Mouse (Mus musculus): ENCODE data around the gene Plch1.

Gene Plch1

DNA sequence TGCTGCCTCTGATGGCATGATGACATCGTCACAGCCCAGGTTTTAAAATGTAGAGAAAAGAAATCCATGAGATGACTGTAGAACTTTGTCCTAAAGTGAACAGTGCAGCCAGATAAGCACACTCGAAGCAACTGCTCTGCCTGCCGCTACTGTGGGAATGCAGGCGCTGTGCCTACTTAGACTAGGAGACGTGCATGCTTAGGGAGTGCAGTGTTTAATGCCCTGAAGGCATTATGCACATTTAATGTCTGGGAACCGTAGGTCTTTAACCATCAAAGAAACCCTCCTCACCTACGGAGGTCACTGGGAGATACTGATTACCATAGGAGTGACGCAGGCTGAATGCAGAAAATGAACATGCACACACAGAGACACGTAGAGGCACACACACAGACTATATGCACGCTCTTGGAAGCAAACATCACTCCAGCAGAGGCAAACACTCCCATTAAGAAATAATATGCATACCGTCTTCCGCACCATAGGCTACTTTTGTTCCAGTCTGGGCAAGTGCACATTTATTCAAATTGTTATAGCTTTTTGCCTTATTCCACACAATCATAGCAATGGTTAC is 48.1 kb downstream of the Plch1 start:
- DNase-seq, result no peak

DNA sequence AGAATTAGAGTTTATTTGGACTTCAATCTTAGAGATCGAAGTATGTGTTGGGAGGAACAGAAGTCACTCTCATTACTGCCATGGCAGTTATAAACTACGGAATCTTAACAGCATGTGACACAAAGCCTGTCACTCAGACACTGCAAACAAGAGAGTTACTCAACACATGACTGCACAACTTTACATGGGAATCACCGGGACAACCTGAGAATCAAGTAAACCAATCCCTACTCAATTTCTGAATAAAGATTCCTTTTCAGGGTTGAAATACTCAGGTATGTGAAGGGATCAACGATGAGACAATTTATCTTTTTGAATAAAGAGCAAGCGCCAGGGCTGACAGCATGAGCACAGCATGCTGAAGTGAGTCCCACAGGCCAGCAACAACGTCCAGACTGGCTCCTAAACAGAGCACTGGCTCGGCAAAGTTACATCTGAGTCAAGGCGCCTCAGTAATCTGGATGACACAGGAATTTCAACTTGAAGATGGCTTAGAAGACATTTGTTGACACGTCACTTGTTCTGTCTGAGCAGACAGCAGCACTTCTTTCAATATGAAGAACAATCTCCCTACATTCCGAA is 49.4 kb downstream of the Plch1 start:
- DNase-seq, result no peak

- DNase-seq, result no peak
These were observed 55.1 kb downstream of the Plch1 start for GRCm38 (mm10) chr3:63844141-63844540.

GRCm38 (mm10) chr3:63842436-63842835 is 56.8 kb downstream of the Plch1 start:
- DNase-seq, result no peak

DNA sequence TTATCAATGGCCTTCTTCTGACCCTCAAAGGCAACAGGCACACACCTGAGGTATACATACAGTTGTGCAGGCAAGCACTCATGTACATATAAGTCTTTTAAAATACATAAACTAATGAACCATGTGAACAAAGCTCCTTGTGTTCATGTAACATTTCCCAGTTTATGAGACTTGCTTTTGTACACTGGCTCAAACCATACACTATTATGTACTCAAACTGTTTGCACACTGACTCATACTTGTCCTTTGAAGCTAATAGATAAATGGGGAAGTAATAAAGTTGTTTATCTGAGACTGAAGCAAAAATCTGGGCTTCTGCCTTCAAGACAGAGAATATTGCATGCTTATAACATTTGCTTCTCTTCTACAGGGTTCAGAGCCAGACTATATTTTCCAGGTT is 61.5 kb downstream of the Plch1 start:
- DNase-seq, result no peak

- DNase-seq, result no peak
These were observed 62.2 kb downstream of the Plch1 start for GRCm38 (mm10) chr3:63836937-63837632.

GRCm38 (mm10) chr3:63835816-63836215 is 63.5 kb downstream of the Plch1 start:
- DNase-seq, result no peak

DNA sequence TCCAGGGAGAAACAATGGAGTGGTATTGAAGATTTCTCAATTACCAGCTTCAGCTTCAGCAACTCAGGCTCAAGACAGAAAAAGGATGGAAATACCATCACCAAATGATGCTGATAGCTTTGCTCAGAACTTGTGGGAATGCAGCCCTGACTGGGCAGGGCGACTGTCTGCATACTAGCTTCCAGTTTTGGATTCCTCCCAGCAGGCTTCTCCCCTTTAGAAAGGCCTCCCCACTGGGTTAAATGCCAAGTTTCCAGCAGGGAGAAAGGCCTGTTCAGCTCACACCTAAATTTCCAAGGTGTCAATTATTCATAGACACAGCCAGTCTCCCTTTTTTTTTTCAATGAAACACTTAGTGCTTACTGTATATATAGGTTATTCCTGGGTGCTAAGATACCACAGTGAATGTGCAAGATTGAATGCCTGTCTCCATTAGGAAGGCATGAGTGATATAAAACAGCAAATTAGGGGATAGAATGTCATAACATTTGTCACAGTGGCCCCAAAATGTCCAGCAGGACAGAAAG is 75.3 kb downstream of the Plch1 start:
- DNase-seq, result no peak

GRCm38 (mm10) chr3:63822631-63823030 is 76.6 kb downstream of the Plch1 start:
- DNase-seq, result no peak

GRCm38 (mm10) chr3:63815131-63815530 is 84.1 kb downstream of the Plch1 start:
- DNase-seq, result no peak

DNA sequence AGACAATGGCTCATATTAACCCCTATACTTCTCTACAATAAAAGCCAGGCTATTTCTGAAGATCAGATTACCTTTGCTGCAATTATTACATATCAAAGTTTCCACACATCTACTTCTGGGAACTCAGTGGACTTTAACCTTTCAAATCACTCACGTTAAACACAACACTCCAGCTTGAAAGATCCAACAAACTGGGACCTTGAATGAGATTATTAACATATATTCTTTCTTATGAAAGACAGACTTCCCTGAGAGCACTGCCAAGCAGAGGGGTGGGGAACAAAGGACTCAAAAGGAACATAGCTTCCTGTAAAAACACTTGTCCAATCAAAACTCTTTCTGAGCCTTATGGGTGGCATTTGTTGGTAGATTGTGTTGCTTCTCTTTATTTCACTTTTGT is 85.1 kb downstream of the Plch1 start:
- DNase-seq, result no peak

- DNase-seq, result no peak
These were observed 92.4 kb downstream of the Plch1 start for GRCm38 (mm10) chr3:63806906-63807305.

DNA sequence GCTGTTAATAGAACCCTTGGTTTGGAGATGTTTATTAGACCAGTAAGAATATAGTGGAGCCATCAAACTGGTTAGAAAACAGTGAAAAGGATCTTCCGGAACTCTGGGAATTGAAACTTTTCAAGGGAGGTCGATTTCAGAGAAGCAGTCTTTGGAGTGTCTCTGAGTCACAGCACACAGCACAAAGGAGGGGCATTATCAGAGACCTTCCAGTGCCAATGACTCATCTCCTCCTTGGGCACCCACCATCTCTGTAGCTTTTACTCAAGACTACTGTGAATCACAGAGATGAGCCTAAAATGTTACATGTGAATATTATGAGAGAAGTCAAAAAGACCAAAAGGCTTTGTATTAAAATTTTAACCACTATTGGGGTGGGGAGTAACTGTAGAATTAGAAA is 93.8 kb downstream of the Plch1 start:
- no peak for DNase-seq

DNA sequence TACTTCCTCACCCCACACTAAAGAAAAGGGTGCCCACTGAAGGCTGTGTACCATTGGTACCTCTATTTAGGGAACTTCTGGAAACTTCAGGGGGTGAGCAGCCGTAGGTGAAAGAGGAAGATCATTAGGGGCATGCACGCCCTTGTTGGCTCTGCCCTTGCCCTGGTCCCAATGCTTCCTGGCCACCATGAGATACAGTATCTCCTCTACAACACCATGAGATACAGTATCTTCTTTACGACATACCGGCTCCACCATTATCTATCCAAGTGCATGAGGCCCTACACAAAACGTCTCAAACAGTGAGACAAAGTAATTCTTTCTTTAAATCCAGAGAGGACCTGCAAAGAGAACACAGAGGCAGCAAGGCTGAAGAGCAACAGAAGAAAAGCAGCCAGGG is 98.6 kb downstream of the Plch1 start:
- DNase-seq, result no peak

DNA sequence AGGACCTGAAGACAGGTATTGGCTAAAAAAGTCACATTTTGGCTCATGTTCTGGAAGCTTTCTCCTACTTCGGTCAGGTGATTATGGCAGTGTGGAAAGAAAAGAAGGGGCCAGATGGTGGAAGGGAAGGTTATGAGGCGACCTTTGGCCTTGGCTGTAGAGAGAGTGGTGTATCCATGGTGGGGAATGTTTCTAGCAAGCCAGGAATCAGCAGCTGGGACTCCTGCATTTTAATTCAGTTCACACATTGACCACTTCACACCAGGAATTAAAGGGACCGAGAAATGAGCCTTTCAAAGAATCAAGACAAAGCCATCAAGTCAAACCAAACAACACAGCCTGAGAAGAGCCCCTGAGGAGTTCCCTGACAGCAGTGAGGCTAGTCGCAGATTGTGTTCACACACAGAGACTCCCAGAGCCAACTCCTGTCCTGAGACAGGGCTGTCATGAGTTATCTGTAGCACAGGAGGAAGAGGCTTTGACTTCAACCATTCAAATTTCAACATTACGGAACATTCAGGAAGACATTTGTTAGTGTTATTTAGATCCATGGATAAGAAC is 112.4 kb downstream of the Plch1 start:
- DNase-seq, result no peak

GRCm38 (mm10) chr3:63772617-63773305 is 126.5 kb downstream of the Plch1 start:
- no peak for DNase-seq

GRCm38 (mm10) chr3:63760821-63761220 is 138.5 kb downstream of the Plch1 start:
- DNase-seq, result no peak

GRCm38 (mm10) chr3:63740073-63740472 is 159.2 kb downstream of the Plch1 start:
- no peak for DNase-seq

GRCm38 (mm10) chr3:63728325-63728724 is 170.9 kb downstream of the Plch1 start:
- DNase-seq, result no peak

GRCm38 (mm10) chr3:63726667-63727342 is 172.5 kb downstream of the Plch1 start:
- DNase-seq, result no peak

- DNase-seq, result no peak
These were observed 205.6 kb downstream of the Plch1 start for GRCm38 (mm10) chr3:63693694-63694093.

GRCm38 (mm10) chr3:63692727-63693126 is 206.5 kb downstream of the Plch1 start:
- DNase-seq, result no peak

GRCm38 (mm10) chr3:63668779-63669178 is 230.5 kb downstream of the Plch1 start:
- no peak for DNase-seq

Measured in thymus, postnatal 4 days (tissue).